Mouse (Mus musculus) stomach, postnatal 0 days (tissue): ENCODE data around the gene BC005624.

ENCODE experiments used
- CTCF ChIP-seq: IDR thresholded peaks from 2 replicates; pipeline ENCODE4 v1.5.1; 2016; ENCODE audit warnings: antibody characterized with exemption, low read depth, mild to moderate bottlenecking, moderate library complexity
- EP300 ChIP-seq: optimal IDR thresholded peaks from 2 replicates; pipeline ENCODE3; 2016; ENCODE audit warnings: antibody characterized with exemption

DNA sequence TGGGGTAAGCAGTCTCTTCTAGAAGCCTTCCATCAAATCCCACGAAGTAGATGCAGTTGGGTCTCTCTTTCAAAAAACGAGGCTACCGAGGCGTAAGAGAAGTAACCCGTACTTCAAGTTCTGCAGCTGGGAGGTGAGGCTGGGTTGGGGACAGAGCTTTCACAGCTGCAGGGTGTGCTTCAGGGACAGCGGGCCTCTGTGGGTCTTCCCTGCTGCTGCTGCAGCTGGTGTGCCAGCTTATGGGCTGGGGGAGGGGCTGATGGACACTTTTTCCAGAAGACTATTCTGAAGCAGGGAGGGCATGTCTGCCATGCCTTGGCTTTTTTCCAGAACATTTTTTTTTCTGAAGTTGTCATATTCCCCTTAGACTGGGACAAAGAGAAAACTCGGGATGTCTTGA lies 1.0 kb upstream of the BC005624 start:
- TF ChIP-seq EP300, result no peak
- TF ChIP-seq CTCF, result no peak
